ENCODE assay signal across 8 mouse cellular contexts in the genomic region with DNA sequence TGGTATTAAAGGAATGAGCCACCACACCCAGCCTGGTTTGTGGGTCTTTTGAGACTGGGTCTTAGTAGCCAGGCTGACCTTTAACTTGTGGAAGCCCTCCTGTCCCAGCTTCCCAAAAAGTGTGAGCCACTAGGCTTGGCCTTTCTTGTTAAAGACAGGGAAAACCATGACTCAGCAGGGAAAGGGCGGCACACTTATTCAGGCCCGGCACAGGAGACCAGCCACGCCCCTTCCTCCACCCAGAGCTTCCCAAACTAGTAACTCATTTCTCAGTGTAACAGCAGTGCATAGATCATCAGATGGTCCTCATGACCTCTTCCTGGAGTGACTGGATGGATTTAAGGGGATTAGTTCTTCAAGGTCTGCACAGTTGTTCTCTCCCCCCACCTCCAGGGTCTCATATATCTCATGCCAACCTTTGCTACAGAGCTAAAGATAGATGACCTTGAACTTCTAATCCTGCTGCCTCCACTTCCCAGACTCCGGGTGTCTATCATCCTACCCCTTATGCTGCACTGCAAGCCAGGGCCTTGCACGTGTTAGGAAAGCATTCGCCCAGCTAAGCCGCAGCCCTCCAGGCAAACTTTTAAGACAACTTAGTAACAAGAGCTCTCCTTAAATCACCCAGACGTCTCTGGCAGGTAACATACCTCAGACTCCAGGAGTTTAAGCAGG. TPM values are rescaled to one million over a fixed set of nuclear protein-coding genes. Genes with fewer than 3 reads are reported as not detected.
A peak's percentile ranks its signal among the peaks of the same experiment; 100 is the strongest.
DNase-seq lines count a peak whose midpoint lies in the region; ATAC-seq and TF ChIP-seq lines count a peak whose summit lies in the region.

No protein-coding gene starts in this region.

- no peaks in the 10 kb centered on the region for H3K4me1 ChIP-seq in ES-Bruce4 (ENCODE audit: control insufficient read depth, insufficient read depth, low read length)
- peaks cover 17% of the 10 kb centered on the region for H3K4me1 ChIP-seq in limb, embryonic 12.5 days (replicated peaks)

- no peak overlapping the region for H3K4me2 ChIP-seq in limb, embryonic 12.5 days

- no peak for TF ChIP-seq CTCF in ES-Bruce4 (IDR thresholded peaks at IDR 0.05; ENCODE audit: low read depth, low read length)

- H3K9ac ChIP-seq in ES-Bruce4 (ENCODE audit: low read depth, poor library complexity, severe bottlenecking), result peak overlapping the region; percentile 85; the same call in 1 of the 2 replicates
- H3K9ac ChIP-seq in limb, embryonic 12.5 days (replicated peaks), result no peak overlapping the region

- peak; percentile 53; the same call in 1 of the 2 replicates for ATAC-seq in erythroblast, adult 5-6 weeks (replicated peaks; ENCODE audit: low FRiP score, poor library complexity, severe bottlenecking)
- ATAC-seq in limb, embryonic 12.5 days (ENCODE audit: insufficient number of reproducible peaks, insufficient read depth, low FRiP score, low TSS enrichment, low read depth), result peak; percentile 44; the same call in 1 of the 2 replicates

- H3K4me3 ChIP-seq in ES-Bruce4 (ENCODE audit: low read depth, low read length), result no peak overlapping the region
- H3K4me3 ChIP-seq in limb, embryonic 12.5 days (replicated peaks), result no peak overlapping the region

- TF ChIP-seq EP300 in ES-Bruce4 (IDR thresholded peaks at IDR 0.05; ENCODE audit: insufficient read depth, low read depth, low read length), result peak; percentile 61; the same call in 1 of the 2 replicates

- no peak for TF ChIP-seq POLR2A in ES-Bruce4 (IDR thresholded peaks at IDR 0.05; ENCODE audit: insufficient read depth, low read length)

- peak overlapping the region; percentile 83 for H3K27ac ChIP-seq in ES-Bruce4 (ENCODE audit: insufficient read depth, low read length)
- H3K27ac ChIP-seq in limb, embryonic 12.5 days, result 0 out of 2 replicates have a peak overlapping the region, but pooled peaks have one; percentile 19

- peak; percentile 88 to 91 for DNase-seq in adrenal gland, adult (ENCODE audit: inconsistent age in 2 of 2, low spot score in 1 of 2)
- DNase-seq in adrenal gland, postnatal 4 days (ENCODE audit: low spot score in 2 of 2), result no peak
- DNase-seq in frontal cortex, postnatal 25 days (ENCODE audit: low spot score in 2 of 2), result no peak
- DNase-seq in frontal cortex, postnatal 10 days (ENCODE audit: low spot score in 2 of 2), result no peak
- no peak for DNase-seq in layer of hippocampus, adult 9-11 months

- WGBS in limb, embryonic 12.5 days, result 42% methylated on average over 8 of the region's 8 CpGs

- H3K36me3 ChIP-seq in ES-Bruce4 (ENCODE audit: control insufficient read depth, insufficient read depth, low read length, poor library complexity, severe bottlenecking), result no peaks in the 10 kb centered on the region
- H3K36me3 ChIP-seq in limb, embryonic 12.5 days, result peaks cover 14% of the 10 kb centered on the region; the same call in 1 of the 2 replicates

- no peaks in the 10 kb centered on the region for H3K9me3 ChIP-seq in ES-Bruce4 (replicated peaks; ENCODE audit: control insufficient read depth, insufficient read depth, low read length, poor library complexity, severe bottlenecking)
- 0 out of 2 replicates have a peak, but pooled peaks cover 3% of the 10 kb centered on the region for H3K9me3 ChIP-seq in limb, embryonic 12.5 days

- H3K27me3 ChIP-seq in ES-Bruce4 (ENCODE audit: control insufficient read depth, insufficient read depth, low read length, poor library complexity, severe bottlenecking), result no peaks in the 10 kb centered on the region
- H3K27me3 ChIP-seq in limb, embryonic 12.5 days, result no peaks in the 10 kb centered on the region

RNA-seq across cellular contexts. Expression of gene Tmem44, which starts 38.1 kb away (rescaled TPM):
- 10 to 100 TPM; 11.0 to 11.7 TPM for total RNA-seq in adrenal gland, postnatal 4 days (2021)
- polyA plus RNA-seq in ES-Bruce4 (2011; ENCODE audit: insufficient read depth, insufficient read length, low read depth, missing spikeins), result 4.2 and 5.4 TPM in 2 replicates
- total RNA-seq in erythroblast, adult 5-6 weeks (2015; ENCODE audit: low replicate concordance), result 0.21 TPM in 1 of 2 replicates, not detected in the other
- 0.70 and 0.77 TPM in 2 replicates for total RNA-seq in erythroblast, adult 5-6 weeks (2017; ENCODE audit: low replicate concordance)
- polyA plus RNA-seq in limb, embryonic 12.5 days (2016; fragmentation: Nextera tagmentation; extraction: Ambion mirVana), result 27.5 and 29.5 TPM in 2 replicates

Comparison
In these comparisons a context has a peak if more than half of its experiments do, and no peak if none do; other contexts are left out.
1. DNase-seq: peak in adrenal gland, adult (2 of 2); none in adrenal gland, postnatal 4 days (0 of 2), frontal cortex, postnatal 25 days (0 of 2), frontal cortex, postnatal 10 days (0 of 2) and layer of hippocampus, adult 9-11 months (single experiment).
2. RNA of gene Tmem44, which starts 38.1 kb away (total RNA-seq): 11.0 to 11.7 TPM in adrenal gland, postnatal 4 days; 0.21 to 0.77 TPM in erythroblast, adult 5-6 weeks; every median in the first group is over 4 times any median in the second.